Mouse (Mus musculus): ENCODE data around the gene Wdr54. TPM values are rescaled to one million over a fixed set of nuclear protein-coding genes. Genes with fewer than 3 reads are reported as not detected.
A peak's percentile ranks its signal among the peaks of the same experiment; 100 is the strongest.

Wdr54 gene
- polyA plus RNA-seq, 1 experiment from 2014 or later, result 4.2 TPM

GRCm38 (mm10) chr6:83101688-83102556 is 54.3 kb downstream of the Wdr54 start:
- Histone ChIP-seq H3K4me1 (replicated peaks) (peaks cover 15% of the 10 kb centered on the region), H3K9ac (peak overlapping the region; percentile 90), H3K36me3 (0 out of 2 replicates have a peak, but pooled peaks cover 7% of the 10 kb centered on the region), H3K4me2 (peak overlapping the region; percentile 100), H3K4me3 (peak overlapping the region; percentile 74), H3K9me3 (replicated peaks) (no peaks in the 10 kb centered on the region; the same call in 1 of the 2 replicates), H3K27ac (ENCODE audit: poor library complexity, severe bottlenecking) (peak overlapping the region; percentile 68), H3K27me3 (replicated peaks) (peaks cover 13% of the 10 kb centered on the region)
- ATAC-seq (ENCODE audit: insufficient number of reproducible peaks, low FRiP score), result peak; percentile 84
- WGBS, result under 1% methylated on average over 74 of the region's 74 CpGs

GRCm38 (mm10) chr6:83101316-83101687 is 54.9 kb downstream of the Wdr54 start, which contains the start of the genes Ccdc142 and Gm42688:
Ccdc142 (plus strand) TSS chr6:83101601.
Gm42688 (plus strand) TSS chr6:83101617.
- Histone ChIP-seq H3K4me1 (replicated peaks) (peaks cover 15% of the 10 kb centered on the region), H3K4me3 (peak within 1 kb of the TSS; percentile 74), H3K4me2 (peak within 1 kb of the TSS; percentile 100), H3K9ac (peak within 1 kb of the TSS; percentile 90), H3K36me3 (0 out of 2 replicates have a peak, but pooled peaks cover 7% of the 10 kb centered on the region), H3K9me3 (replicated peaks) (no peaks in the 10 kb centered on the region; the same call in 1 of the 2 replicates), H3K27me3 (replicated peaks) (peaks cover 17% of the 10 kb centered on the region), H3K27ac (ENCODE audit: poor library complexity, severe bottlenecking) (peak within 1 kb of the TSS; percentile 68)
- ATAC-seq (ENCODE audit: insufficient number of reproducible peaks, low FRiP score), result peak; percentile 86
- WGBS, result under 1% methylated on average over 25 of the region's 25 CpGs

Other genes with a start within 250 kb of the Wdr54 start
- gene Sema4f, start 216.6 kb downstream of the Wdr54 start, polyA plus RNA-seq (2016; fragmentation: Nextera tagmentation; extraction: Ambion mirVana), result 0.26 and 0.37 TPM in 2 replicates
- gene M1ap, start 209.5 kb downstream of the Wdr54 start, polyA plus RNA-seq (2016; fragmentation: Nextera tagmentation; extraction: Ambion mirVana), result 0.57 and 1.4 TPM in 2 replicates
- gene Dok1, start 122.9 kb downstream of the Wdr54 start, polyA plus RNA-seq (2016; fragmentation: Nextera tagmentation; extraction: Ambion mirVana), result 8.1 and 11.3 TPM in 2 replicates
- gene Loxl3, start 122.2 kb downstream of the Wdr54 start, polyA plus RNA-seq (2016; fragmentation: Nextera tagmentation; extraction: Ambion mirVana), result 5.7 and 8.0 TPM in 2 replicates
- gene Aup1, start 101.9 kb downstream of the Wdr54 start, polyA plus RNA-seq (2016; fragmentation: Nextera tagmentation; extraction: Ambion mirVana), result 120 and 131 TPM in 2 replicates
- gene Htra2, start 101.1 kb downstream of the Wdr54 start, polyA plus RNA-seq (2016; fragmentation: Nextera tagmentation; extraction: Ambion mirVana), result 86.7 and 86.9 TPM in 2 replicates
- 0.48 and 0.64 TPM in 2 replicates for gene Dqx1, start 98.6 kb downstream of the Wdr54 start, polyA plus RNA-seq (2016; fragmentation: Nextera tagmentation; extraction: Ambion mirVana)
- gene Tlx2, start 86.1 kb downstream of the Wdr54 start, polyA plus RNA-seq (2016; fragmentation: Nextera tagmentation; extraction: Ambion mirVana), result 0.18 and 0.24 TPM in 2 replicates
- 12.5 and 14.9 TPM in 2 replicates for gene Pcgf1, start 78.5 kb downstream of the Wdr54 start, polyA plus RNA-seq (2016; fragmentation: Nextera tagmentation; extraction: Ambion mirVana)
- 0.36 TPM in 1 of 2 replicates, not detected in the other for gene Lbx2, start 70.0 kb downstream of the Wdr54 start, polyA plus RNA-seq (2016; fragmentation: Nextera tagmentation; extraction: Ambion mirVana)
- gene Ccdc142, start 54.8 kb downstream of the Wdr54 start, polyA plus RNA-seq (2016; fragmentation: Nextera tagmentation; extraction: Ambion mirVana), result 1.3 and 1.9 TPM in 2 replicates
- gene Gm42688, start 54.8 kb downstream of the Wdr54 start, polyA plus RNA-seq (2016; fragmentation: Nextera tagmentation; extraction: Ambion mirVana), result 2.2 and 2.4 TPM in 2 replicates
- gene Mrpl53, start 47.4 kb downstream of the Wdr54 start, polyA plus RNA-seq (2016; fragmentation: Nextera tagmentation; extraction: Ambion mirVana), result 155 and 156 TPM in 2 replicates
- 30.7 and 30.8 TPM in 2 replicates for gene Mogs, start 40.9 kb downstream of the Wdr54 start, polyA plus RNA-seq (2016; fragmentation: Nextera tagmentation; extraction: Ambion mirVana)
- 87.6 and 91.3 TPM in 2 replicates for gene Wbp1, start 34.8 kb downstream of the Wdr54 start, polyA plus RNA-seq (2016; fragmentation: Nextera tagmentation; extraction: Ambion mirVana)
- gene Ino80b, start 31.0 kb downstream of the Wdr54 start, polyA plus RNA-seq (2016; fragmentation: Nextera tagmentation; extraction: Ambion mirVana), result 11.1 and 12.1 TPM in 2 replicates
- gene Rtkn, start 20.9 kb downstream of the Wdr54 start, polyA plus RNA-seq (2016; fragmentation: Nextera tagmentation; extraction: Ambion mirVana), result 20.3 and 22.0 TPM in 2 replicates
- 0.17 and 0.39 TPM in 2 replicates for gene 1700003E16Rik, start within 50 bp of the Wdr54 start, polyA plus RNA-seq (2016; fragmentation: Nextera tagmentation; extraction: Ambion mirVana)
- 86.9 and 89.0 TPM in 2 replicates for gene Dctn1, start 9.5 kb upstream of the Wdr54 start, polyA plus RNA-seq (2016; fragmentation: Nextera tagmentation; extraction: Ambion mirVana)
- 0.27 and 0.52 TPM in 2 replicates for gene Slc4a5, start 63.4 kb upstream of the Wdr54 start, polyA plus RNA-seq (2016; fragmentation: Nextera tagmentation; extraction: Ambion mirVana)
- gene Mthfd2, start 169.5 kb upstream of the Wdr54 start, polyA plus RNA-seq (2016; fragmentation: Nextera tagmentation; extraction: Ambion mirVana), result 38.9 TPM in 2 replicates
- gene Mob1a, start 169.6 kb upstream of the Wdr54 start, polyA plus RNA-seq (2016; fragmentation: Nextera tagmentation; extraction: Ambion mirVana), result 42.6 and 43.3 TPM in 2 replicates
- gene Bola3, start 192.8 kb upstream of the Wdr54 start, polyA plus RNA-seq (2016; fragmentation: Nextera tagmentation; extraction: Ambion mirVana), result 262 and 274 TPM in 2 replicates